Mouse (Mus musculus): ENCODE results near the gene Apba2. TPM values are rescaled to one million over a fixed set of nuclear protein-coding genes. Genes with fewer than 3 reads are reported as not detected.

Gene Apba2
- polyA plus RNA-seq, 1 experiment from 2014 or later = 1.1 TPM

DNA sequence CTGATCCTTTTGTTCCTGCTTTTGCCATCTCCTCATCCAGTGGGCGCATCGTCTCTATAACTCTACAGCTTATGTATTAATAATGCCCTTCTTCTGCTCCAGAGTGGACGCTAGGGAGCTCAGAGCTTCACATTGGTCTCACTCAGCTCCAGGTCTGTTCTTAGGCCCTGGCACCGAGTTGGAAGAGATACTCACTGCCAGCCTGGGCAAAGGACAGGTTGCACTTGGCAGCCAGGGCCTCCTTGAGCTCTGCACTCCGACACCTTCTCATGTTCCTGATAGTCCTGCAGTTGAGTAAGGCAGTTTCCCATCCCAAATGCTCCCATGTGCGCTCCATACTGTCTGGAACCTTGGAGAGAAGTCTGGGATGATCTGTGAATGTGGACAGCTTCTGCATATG is 76.7 kb downstream of the Apba2 start:
- DNase-seq (ENCODE audit: low spot score) (no peak), ATAC-seq (no peak)
- no peaks in the 10 kb centered on the region for H3K27me3 ChIP-seq (replicated peaks; ENCODE audit: insufficient read depth, low read length)
- no peak for TF ChIP-seq EP300 (IDR thresholded peaks at IDR 0.05)
- no peaks in the 10 kb centered on the region for H3K9me3 ChIP-seq (ENCODE audit: low read length)
- H3K9ac ChIP-seq (replicated peaks; ENCODE audit: low read depth) = no peak overlapping the region
- H3K27ac ChIP-seq (ENCODE audit: low read length) = no peak overlapping the region
- H3K36me3 ChIP-seq (ENCODE audit: insufficient read depth, low read length) = no peaks in the 10 kb centered on the region
- WGBS = 88% methylated on average over 6 of the region's 6 CpGs
- no peaks in the 10 kb centered on the region for H3K4me1 ChIP-seq (ENCODE audit: insufficient read depth, low read depth, low read length)
- no peak overlapping the region for H3K4me3 ChIP-seq (ENCODE audit: low read depth, low read length)
- no peak overlapping the region for H3K4me2 ChIP-seq (replicated peaks; ENCODE audit: low read depth, low read length)

DNA sequence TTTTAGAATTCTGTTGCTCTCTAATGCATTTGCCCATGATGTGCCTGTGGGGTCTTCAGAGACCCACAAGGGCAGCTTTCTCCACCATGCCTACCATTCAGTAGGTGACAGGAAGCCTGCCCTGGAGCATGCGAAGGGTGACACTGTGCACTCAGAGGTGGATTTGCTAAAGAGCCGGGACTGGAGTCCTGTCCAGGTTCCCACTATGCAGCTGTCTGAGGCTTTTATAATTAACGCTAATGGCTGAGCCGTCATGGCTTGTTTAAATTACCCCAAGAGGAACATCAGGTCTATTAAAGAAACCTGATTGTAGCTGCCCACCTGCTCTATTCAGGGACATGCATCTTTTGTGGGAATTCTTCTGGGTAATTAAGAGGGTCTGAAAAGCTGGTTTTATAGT is 78.4 kb downstream of the Apba2 start:
- DNase-seq (ENCODE audit: low spot score) = no peak
- Histone ChIP-seq H3K27ac (ENCODE audit: low read length) (no peak overlapping the region), H3K36me3 (ENCODE audit: insufficient read depth, low read length) (no peaks in the 10 kb centered on the region), H3K27me3 (replicated peaks; ENCODE audit: insufficient read depth, low read length) (no peaks in the 10 kb centered on the region), H3K4me1 (ENCODE audit: insufficient read depth, low read depth, low read length) (no peaks in the 10 kb centered on the region), H3K9ac (replicated peaks; ENCODE audit: low read depth) (no peak overlapping the region), H3K4me2 (replicated peaks; ENCODE audit: low read depth, low read length) (no peak overlapping the region), H3K9me3 (ENCODE audit: low read length) (no peaks in the 10 kb centered on the region), H3K4me3 (ENCODE audit: low read depth, low read length) (no peak overlapping the region)
- no peak for TF ChIP-seq CTCF (IDR thresholded peaks at IDR 0.05)
- TF ChIP-seq EP300 (IDR thresholded peaks at IDR 0.05) = no peak
- ATAC-seq = no peak
- WGBS = 65% methylated on average over 4 of the region's 4 CpGs

GRCm38 (mm10) chr7:64580293-64580692 is 78.8 kb downstream of the Apba2 start:
- 60% methylated on average over 4 of the region's 4 CpGs for WGBS
- Histone ChIP-seq H3K9ac (replicated peaks; ENCODE audit: low read depth) (no peak overlapping the region), H3K4me1 (ENCODE audit: insufficient read depth, low read depth, low read length) (no peaks in the 10 kb centered on the region), H3K27ac (ENCODE audit: low read length) (no peak overlapping the region), H3K36me3 (ENCODE audit: insufficient read depth, low read length) (no peaks in the 10 kb centered on the region), H3K4me3 (ENCODE audit: low read depth, low read length) (no peak overlapping the region), H3K27me3 (replicated peaks; ENCODE audit: insufficient read depth, low read length) (no peaks in the 10 kb centered on the region), H3K4me2 (replicated peaks; ENCODE audit: low read depth, low read length) (no peak overlapping the region), H3K9me3 (ENCODE audit: low read length) (no peaks in the 10 kb centered on the region)
- TF ChIP-seq CTCF (IDR thresholded peaks at IDR 0.05) = no peak
- TF ChIP-seq EP300 (IDR thresholded peaks at IDR 0.05) = no peak
- DNase-seq (ENCODE audit: low spot score) = no peak
- no peak for ATAC-seq

DNA sequence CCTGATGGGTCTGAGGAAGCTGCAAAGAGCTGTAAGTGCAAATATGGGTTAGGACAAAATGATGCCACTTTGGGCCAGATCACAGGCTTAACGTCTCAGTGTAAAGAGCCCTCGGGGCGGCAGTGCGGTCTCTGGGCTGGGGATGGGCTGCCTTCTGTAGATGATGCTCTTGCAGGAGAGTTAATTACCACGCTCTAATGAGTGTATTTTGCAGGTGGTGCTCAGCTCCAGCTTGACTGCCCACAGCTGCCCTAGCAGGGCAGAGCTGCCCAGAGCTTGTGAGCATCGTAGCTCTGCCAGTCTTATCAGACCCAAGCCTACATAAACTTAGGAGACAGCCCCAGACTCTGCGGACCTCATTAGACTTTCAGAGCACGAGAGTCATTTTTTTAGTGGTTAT is 80.9 kb downstream of the Apba2 start:
- WGBS = 78% methylated on average over 8 of the region's 8 CpGs
- Histone ChIP-seq H3K4me1 (ENCODE audit: insufficient read depth, low read depth, low read length) (no peaks in the 10 kb centered on the region), H3K27me3 (replicated peaks; ENCODE audit: insufficient read depth, low read length) (no peaks in the 10 kb centered on the region), H3K4me3 (ENCODE audit: low read depth, low read length) (no peak overlapping the region), H3K9ac (replicated peaks; ENCODE audit: low read depth) (no peak overlapping the region), H3K4me2 (replicated peaks; ENCODE audit: low read depth, low read length) (no peak overlapping the region), H3K36me3 (ENCODE audit: insufficient read depth, low read length) (no peaks in the 10 kb centered on the region), H3K27ac (ENCODE audit: low read length) (no peak overlapping the region), H3K9me3 (ENCODE audit: low read length) (no peaks in the 10 kb centered on the region)
- TF ChIP-seq CTCF (IDR thresholded peaks at IDR 0.05) = no peak
- no peak for TF ChIP-seq EP300 (IDR thresholded peaks at IDR 0.05)
- ATAC-seq = no peak
- no peak for DNase-seq (ENCODE audit: low spot score)

- Histone ChIP-seq H3K9me3 (ENCODE audit: low read length) (no peaks in the 10 kb centered on the region), H3K27ac (ENCODE audit: low read length) (no peak overlapping the region), H3K36me3 (ENCODE audit: insufficient read depth, low read length) (no peaks in the 10 kb centered on the region), H3K27me3 (replicated peaks; ENCODE audit: insufficient read depth, low read length) (no peaks in the 10 kb centered on the region), H3K4me1 (ENCODE audit: insufficient read depth, low read depth, low read length) (no peaks in the 10 kb centered on the region), H3K9ac (replicated peaks; ENCODE audit: low read depth) (no peak overlapping the region), H3K4me3 (ENCODE audit: low read depth, low read length) (no peak overlapping the region), H3K4me2 (replicated peaks; ENCODE audit: low read depth, low read length) (no peak overlapping the region)
- DNase-seq (ENCODE audit: low spot score) (peak; percentile 75), ATAC-seq (peak; percentile 82)
- WGBS = 54% methylated on average over 6 of the region's 6 CpGs
- TF ChIP-seq CTCF (IDR thresholded peaks at IDR 0.05) (no peak), EP300 (IDR thresholded peaks at IDR 0.05) (peak; percentile 43; the same call in 1 of the 2 replicates)
These were observed 82.2 kb downstream of the Apba2 start for GRCm38 (mm10) chr7:64583670-64584121.

- Histone ChIP-seq H3K4me1 (ENCODE audit: insufficient read depth, low read depth, low read length) (no peaks in the 10 kb centered on the region), H3K4me2 (replicated peaks; ENCODE audit: low read depth, low read length) (no peak overlapping the region), H3K36me3 (ENCODE audit: insufficient read depth, low read length) (no peaks in the 10 kb centered on the region), H3K27ac (ENCODE audit: low read length) (no peak overlapping the region), H3K9me3 (ENCODE audit: low read length) (no peaks in the 10 kb centered on the region), H3K4me3 (ENCODE audit: low read depth, low read length) (no peak overlapping the region), H3K9ac (replicated peaks; ENCODE audit: low read depth) (no peak overlapping the region), H3K27me3 (replicated peaks; ENCODE audit: insufficient read depth, low read length) (no peaks in the 10 kb centered on the region)
- ATAC-seq (no peak), DNase-seq (ENCODE audit: low spot score) (no peak)
- WGBS = 84% methylated on average over 4 of the region's 4 CpGs
- TF ChIP-seq CTCF (IDR thresholded peaks at IDR 0.05) = no peak
- TF ChIP-seq EP300 (IDR thresholded peaks at IDR 0.05) = no peak
These were observed 84.6 kb downstream of the Apba2 start for GRCm38 (mm10) chr7:64586133-64586532.

- no peaks in the 10 kb centered on the region for H3K9me3 ChIP-seq (ENCODE audit: low read length)
- no peaks in the 10 kb centered on the region for H3K4me1 ChIP-seq (ENCODE audit: insufficient read depth, low read depth, low read length)
- H3K9ac ChIP-seq (replicated peaks; ENCODE audit: low read depth) = no peak overlapping the region
- H3K4me3 ChIP-seq (ENCODE audit: low read depth, low read length) = no peak overlapping the region
- H3K36me3 ChIP-seq (ENCODE audit: insufficient read depth, low read length) = no peaks in the 10 kb centered on the region
- no peak overlapping the region for H3K4me2 ChIP-seq (replicated peaks; ENCODE audit: low read depth, low read length)
- ATAC-seq (no peak), DNase-seq (ENCODE audit: low spot score) (no peak)
- no peak overlapping the region for H3K27ac ChIP-seq (ENCODE audit: low read length)
- H3K27me3 ChIP-seq (replicated peaks; ENCODE audit: insufficient read depth, low read length) = no peaks in the 10 kb centered on the region
- 82% methylated on average over 3 of the region's 3 CpGs for whole genome bisulfite sequencing
- TF ChIP-seq EP300 (IDR thresholded peaks at IDR 0.05) = no peak
- no peak for TF ChIP-seq CTCF (IDR thresholded peaks at IDR 0.05)
These were observed 85.1 kb downstream of the Apba2 start for GRCm38 (mm10) chr7:64586571-64586970.
